Comparison of ENCODE assay signal across 8 mouse cellular contexts in genomic region chr3:135826684-135827249, GRCm38 (mm10). TPM values are rescaled to one million over a fixed set of nuclear protein-coding genes. Genes with fewer than 3 reads are reported as not detected.
DNase-seq lines count a peak whose midpoint lies in the region; ATAC-seq and TF ChIP-seq lines count a peak whose summit lies in the region.

No protein-coding gene starts in this region.

- H3K9ac ChIP-seq in liver, embryonic 11.5 days (ENCODE audit: low read depth, low read length), result peak overlapping the region; percentile 91

- H3K4me3 ChIP-seq in layer of hippocampus, adult 2 months, result peak overlapping the region; percentile 64
- peak overlapping the region; percentile 73 for H3K4me3 ChIP-seq in forebrain, embryonic 10.5 days
- H3K4me3 ChIP-seq in liver, embryonic 11.5 days (ENCODE audit: low read depth, low read length), result peak overlapping the region; percentile 80
- H3K4me3 ChIP-seq in olfactory bulb, adult 2 months (ENCODE audit: insufficient read depth, low read depth, low read length), result peak overlapping the region; percentile 54

- peak overlapping the region; percentile 73 for H3K4me2 ChIP-seq in liver, embryonic 11.5 days

- no peak for TF ChIP-seq POLR2A in olfactory bulb, adult 2 months (IDR thresholded peaks at IDR 0.05; ENCODE audit: insufficient read depth, low read depth, low read length)

- TF ChIP-seq CTCF in layer of hippocampus, adult 2 months (conservative IDR thresholded peaks at IDR 0.05), result no peak
- TF ChIP-seq CTCF in olfactory bulb, adult 2 months (IDR thresholded peaks at IDR 0.05; ENCODE audit: insufficient read depth, low read depth, low read length), result no peak

- H3K36me3 ChIP-seq in forebrain, embryonic 10.5 days (replicated peaks), result no peaks in the 10 kb centered on the region
- H3K36me3 ChIP-seq in liver, embryonic 11.5 days (ENCODE audit: control insufficient read depth, insufficient read depth, low read length), result no peaks in the 10 kb centered on the region

- 22% methylated on average over 12 of the region's 12 CpGs for WGBS in forebrain, embryonic 10.5 days
- WGBS in liver, embryonic 11.5 days, result 9% methylated on average over 12 of the region's 12 CpGs
- 37% methylated on average over 12 of the region's 12 CpGs for WGBS in olfactory bulb, adult 2 months

- H3K27me3 ChIP-seq in forebrain, embryonic 10.5 days (ENCODE audit: poor library complexity, severe bottlenecking), result peaks cover 24% of the 10 kb centered on the region
- H3K27me3 ChIP-seq in liver, embryonic 11.5 days (replicated peaks; ENCODE audit: control insufficient read depth, insufficient read depth, low read length), result no peaks in the 10 kb centered on the region

- DNase-seq in layer of hippocampus, adult 2 months (ENCODE audit: low spot score in 2 of 2), result no peak
- DNase-seq in layer of hippocampus, adult 8-10 months (ENCODE audit: low spot score in 2 of 2), result no peak
- no peak for DNase-seq in forebrain, embryonic 10.5 days (ENCODE audit: extremely low spot score, low spot score)
- no peak for DNase-seq in liver, embryonic 11.5 days (ENCODE audit: low spot score)
- DNase-seq in ovary, postnatal 10 days (ENCODE audit: low spot score), result no peak
- no peak for DNase-seq in urinary bladder, adult 2 months (ENCODE audit: low spot score)
- DNase-seq in adrenal gland, postnatal 25 days, result no peak

- H3K27ac ChIP-seq in layer of hippocampus, adult 2 months, result 0 out of 2 replicates have a peak overlapping the region, but pooled peaks have one; percentile 69
- H3K27ac ChIP-seq in forebrain, embryonic 10.5 days, result peak overlapping the region; percentile 87
- peak overlapping the region; percentile 94 for H3K27ac ChIP-seq in liver, embryonic 11.5 days (ENCODE audit: low read depth, low read length)
- no peak overlapping the region for H3K27ac ChIP-seq in olfactory bulb, adult 2 months (ENCODE audit: insufficient read depth, low read depth, low read length)

- H3K9me3 ChIP-seq in forebrain, embryonic 10.5 days, result no peaks in the 10 kb centered on the region
- H3K9me3 ChIP-seq in liver, embryonic 11.5 days (ENCODE audit: control insufficient read depth, low read length), result no peaks in the 10 kb centered on the region

- no peak for ATAC-seq in liver, embryonic 11.5 days (replicated peaks; ENCODE audit: low FRiP score)

- peaks cover 24% of the 10 kb centered on the region for H3K4me1 ChIP-seq in forebrain, embryonic 10.5 days
- H3K4me1 ChIP-seq in liver, embryonic 11.5 days (replicated peaks; ENCODE audit: control insufficient read depth, insufficient read depth, low read length), result peaks cover 26% of the 10 kb centered on the region
- H3K4me1 ChIP-seq in olfactory bulb, adult 2 months (ENCODE audit: control insufficient read depth, insufficient read depth, low read length), result peaks cover 15% of the 10 kb centered on the region

RNA-seq across cellular contexts. Expression of gene Slc39a8, which starts 1.7 kb away (rescaled TPM):
- 1 to 10 TPM; 2.9 to 3.0 TPM for total RNA-seq in layer of hippocampus, adult 2 months (2021)
- 1 to 10 TPM; 3.2 to 3.8 (median 3.4) TPM for total RNA-seq in layer of hippocampus, adult 8-10 months (2022)
- 19.6 and 20.7 TPM in 2 replicates for polyA plus RNA-seq in forebrain, embryonic 10.5 days (2016; fragmentation: Nextera tagmentation; extraction: Ambion mirVana)
- 106 and 114 TPM in 2 replicates for polyA plus RNA-seq in liver, embryonic 11.5 days (2014; fragmentation: Nextera tagmentation; extraction: Ambion mirVana)
- polyA plus RNA-seq in olfactory bulb, adult 2 months (2012; ENCODE audit: insufficient read depth, insufficient read length, low replicate concordance, missing spikeins), result not detected in 2 replicates
- polyA plus RNA-seq in urinary bladder, adult 2 months (2012; rRNA removed), result 3.3 and 5.0 TPM in 2 replicates
- total RNA-seq in adrenal gland, postnatal 25 days (2021), result 3.6 and 4.1 TPM in 2 replicates
